Comparison of ENCODE assay signal across 7 mouse cellular contexts in the genomic region with DNA sequence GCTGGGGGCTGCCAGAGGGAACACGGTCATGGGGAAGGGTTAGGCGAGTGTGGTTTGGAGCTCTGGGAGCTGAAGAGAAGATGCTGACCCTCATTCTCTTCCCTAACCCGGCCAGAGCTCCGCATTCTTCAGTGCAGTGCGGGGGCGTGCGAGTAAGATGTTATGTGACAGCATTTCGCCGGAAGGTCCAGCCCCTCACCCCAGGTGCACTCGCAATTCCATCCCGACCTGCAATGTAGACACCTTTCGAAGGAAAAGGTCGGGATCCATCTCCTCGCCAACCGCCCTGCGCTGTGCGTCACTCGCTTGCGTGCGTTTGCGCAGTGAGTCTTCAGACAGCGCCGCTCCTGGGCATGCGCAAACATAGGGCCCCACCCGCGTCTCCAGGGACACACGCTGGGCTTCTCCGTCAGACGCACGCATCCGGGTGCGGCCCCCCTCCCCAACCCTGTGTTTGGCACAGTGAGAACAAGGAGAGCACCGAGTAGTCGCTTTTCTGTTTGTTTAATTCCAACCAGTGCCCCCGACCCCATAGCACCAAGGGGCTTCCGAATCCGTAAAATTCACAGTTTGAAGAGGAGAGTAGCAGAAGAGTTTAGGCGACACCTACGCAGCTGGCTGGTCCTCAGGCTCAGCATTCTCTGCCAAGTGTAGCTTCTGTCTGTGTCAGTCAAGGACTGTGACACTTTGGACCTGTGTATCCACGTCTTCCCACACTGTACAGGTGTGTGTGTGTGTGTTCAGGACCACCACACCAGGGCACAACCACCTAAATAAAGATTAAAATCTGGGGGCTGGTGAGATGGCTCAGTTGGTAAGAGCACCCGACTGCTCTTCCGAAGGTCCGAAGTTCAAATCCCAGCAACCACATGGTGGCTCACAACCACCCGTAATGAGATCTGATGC. TPM values are rescaled to one million over a fixed set of nuclear protein-coding genes. Genes with fewer than 3 reads are reported as not detected.
DNase-seq lines count a peak whose midpoint lies in the region; ATAC-seq and TF ChIP-seq lines count a peak whose summit lies in the region.

A gene (minus strand): TSS at position 314 of the 906 bp plus-strand sequence.

- no peaks in the 10 kb centered on the region for H3K4me1 ChIP-seq in embryonic facial prominence, embryonic 11.5 days (ENCODE audit: control insufficient read depth, insufficient read depth, low read length)
- peaks cover 14% of the 10 kb centered on the region for H3K4me1 ChIP-seq in kidney, adult 2 months (ENCODE audit: control insufficient read depth, insufficient read depth, low read length)
- peaks cover 23% of the 10 kb centered on the region for H3K4me1 ChIP-seq in limb, embryonic 12.5 days (replicated peaks)
- H3K4me1 ChIP-seq in midbrain, embryonic 15.5 days: peaks cover 41% of the 10 kb centered on the region
- H3K4me1 ChIP-seq in spleen, adult 2 months (ENCODE audit: control insufficient read depth, insufficient read depth, insufficient read length): peaks cover 8% of the 10 kb centered on the region; the same call in 1 of the 2 replicates

- H3K27me3 ChIP-seq in embryonic facial prominence, embryonic 11.5 days (ENCODE audit: control insufficient read depth, insufficient read depth, low read length): no peaks in the 10 kb centered on the region
- no peaks in the 10 kb centered on the region for H3K27me3 ChIP-seq in kidney, adult 2 months (replicated peaks; ENCODE audit: control insufficient read depth, insufficient read depth, low read length)
- H3K27me3 ChIP-seq in limb, embryonic 12.5 days: no peaks in the 10 kb centered on the region
- no peaks in the 10 kb centered on the region for H3K27me3 ChIP-seq in midbrain, embryonic 15.5 days (replicated peaks)
- no peaks in the 10 kb centered on the region for H3K27me3 ChIP-seq in spleen, adult 2 months (ENCODE audit: control insufficient read depth, insufficient read depth, low read length)

- H3K4me3 ChIP-seq in embryonic facial prominence, embryonic 11.5 days (ENCODE audit: low read depth, low read length): peak within 1 kb of the TSS; percentile 68
- peak within 1 kb of the TSS; percentile 82 for H3K4me3 ChIP-seq in kidney, adult 2 months (ENCODE audit: insufficient read depth, low read depth, low read length)
- H3K4me3 ChIP-seq in limb, embryonic 12.5 days (replicated peaks): peak within 1 kb of the TSS; percentile 56
- peak within 1 kb of the TSS; percentile 55 for H3K4me3 ChIP-seq in midbrain, embryonic 15.5 days
- H3K4me3 ChIP-seq in spleen, adult 2 months (ENCODE audit: extremely low read depth, insufficient read depth, insufficient read length): peak within 1 kb of the TSS; percentile 86

- no peaks in the 10 kb centered on the region for H3K9me3 ChIP-seq in embryonic facial prominence, embryonic 11.5 days (replicated peaks; ENCODE audit: control insufficient read depth, low read length)
- H3K9me3 ChIP-seq in limb, embryonic 12.5 days: no peaks in the 10 kb centered on the region
- no peaks in the 10 kb centered on the region for H3K9me3 ChIP-seq in midbrain, embryonic 15.5 days

- no peaks in the 10 kb centered on the region for H3K36me3 ChIP-seq in embryonic facial prominence, embryonic 11.5 days (replicated peaks; ENCODE audit: control insufficient read depth, insufficient read depth, low read depth, low read length)
- no peaks in the 10 kb centered on the region for H3K36me3 ChIP-seq in kidney, adult 2 months (ENCODE audit: control insufficient read depth, insufficient read depth, low read length)
- H3K36me3 ChIP-seq in limb, embryonic 12.5 days: peaks cover 26% of the 10 kb centered on the region
- no peaks in the 10 kb centered on the region for H3K36me3 ChIP-seq in midbrain, embryonic 15.5 days (replicated peaks)
- no peaks in the 10 kb centered on the region; the same call in 1 of the 2 replicates for H3K36me3 ChIP-seq in spleen, adult 2 months (ENCODE audit: control insufficient read depth, insufficient read depth, low read length)

- peak within 1 kb of the TSS; percentile 78 for H3K4me2 ChIP-seq in embryonic facial prominence, embryonic 11.5 days (ENCODE audit: low read depth, low read length)
- peak within 1 kb of the TSS; percentile 68 for H3K4me2 ChIP-seq in limb, embryonic 12.5 days
- H3K4me2 ChIP-seq in midbrain, embryonic 15.5 days: peak within 1 kb of the TSS; percentile 77

- peak; percentile 70 for ATAC-seq in embryonic facial prominence, embryonic 11.5 days (replicated peaks; ENCODE audit: insufficient number of reproducible peaks, low FRiP score, low TSS enrichment, low read depth)
- peak; percentile 67 for ATAC-seq in limb, embryonic 12.5 days (ENCODE audit: insufficient number of reproducible peaks, insufficient read depth, low FRiP score, low TSS enrichment, low read depth)
- ATAC-seq in midbrain, embryonic 15.5 days (replicated peaks): peak; percentile 89

- H3K9ac ChIP-seq in embryonic facial prominence, embryonic 11.5 days (replicated peaks; ENCODE audit: low read length): peak within 1 kb of the TSS; percentile 83
- peak within 1 kb of the TSS; percentile 73 for H3K9ac ChIP-seq in limb, embryonic 12.5 days (replicated peaks)
- peak within 1 kb of the TSS; percentile 73 for H3K9ac ChIP-seq in midbrain, embryonic 15.5 days

- peak within 1 kb of the TSS; percentile 63; the same call in 1 of the 2 replicates for H3K27ac ChIP-seq in embryonic facial prominence, embryonic 11.5 days (replicated peaks; ENCODE audit: low read depth, low read length)
- H3K27ac ChIP-seq in kidney, adult 2 months (ENCODE audit: insufficient read depth, low read depth, low read length): peak within 1 kb of the TSS; percentile 78
- H3K27ac ChIP-seq in limb, embryonic 12.5 days: peak within 1 kb of the TSS; percentile 81
- peak within 1 kb of the TSS; percentile 92 for H3K27ac ChIP-seq in midbrain, embryonic 15.5 days
- peak within 1 kb of the TSS; percentile 79 for H3K27ac ChIP-seq in spleen, adult 2 months (ENCODE audit: insufficient read depth, low read length)

- peak; percentile 97 for DNase-seq in adrenal gland, postnatal 14 days
- DNase-seq in embryonic facial prominence, embryonic 11.5 days (ENCODE audit: low spot score): peak; percentile 95
- DNase-seq in heart, adult 11 months: peak; percentile 100
- DNase-seq in kidney, adult 2 months: peak; percentile 98
- peak; percentile 88 to 97 for DNase-seq in spleen, adult 2 months (ENCODE audit: low read depth in 1 of 2, low spot score in 2 of 2)

- peak; percentile 99 for TF ChIP-seq POLR2A in kidney, adult 2 months (IDR thresholded peaks at IDR 0.05; ENCODE audit: low read depth, low read length)
- peak; percentile 92 for TF ChIP-seq POLR2A in spleen, adult 2 months (IDR thresholded peaks at IDR 0.05; ENCODE audit: low read depth, low read length)

- TF ChIP-seq CTCF in kidney, adult 2 months (conservative IDR thresholded peaks at IDR 0.05; ENCODE audit: insufficient read depth, insufficient read length, low read depth, low read length): no peak
- TF ChIP-seq CTCF in spleen, adult 2 months (IDR thresholded peaks at IDR 0.05; ENCODE audit: extremely low read depth, insufficient read depth, insufficient read length, insufficient replicate concordance): no peak

- 5% methylated on average over 43 of the region's 44 CpGs for WGBS in embryonic facial prominence, embryonic 11.5 days
- 4% methylated on average over 44 of the region's 44 CpGs for WGBS in kidney, adult 2 months
- 5% methylated on average over 44 of the region's 44 CpGs for WGBS in limb, embryonic 12.5 days
- WGBS in midbrain, embryonic 15.5 days: 4% methylated on average over 44 of the region's 44 CpGs
- WGBS in spleen, adult 2 months: 5% methylated on average over 44 of the region's 44 CpGs

RNA-seq across cellular contexts. Expression of the gene that starts here (rescaled TPM):
- total RNA-seq in adrenal gland, postnatal 14 days (2021): 26.7 and 34.9 TPM in 2 replicates
- polyA plus RNA-seq in embryonic facial prominence, embryonic 11.5 days (2014; fragmentation: Nextera tagmentation; extraction: Ambion mirVana): 22.8 and 23.5 TPM in 2 replicates
- polyA plus RNA-seq in kidney, adult 2 months (2012; rRNA removed): 66.5 and 67.4 TPM in 2 replicates
- polyA plus RNA-seq in limb, embryonic 12.5 days (2016; fragmentation: Nextera tagmentation; extraction: Ambion mirVana): 31.8 and 32.5 TPM in 2 replicates
- polyA plus RNA-seq in midbrain, embryonic 15.5 days (2015; fragmentation: Nextera tagmentation; extraction: Ambion mirVana): 27.0 and 33.0 TPM in 2 replicates
- 28.3 and 31.3 TPM in 2 replicates for polyA plus RNA-seq in spleen, adult 2 months (2012; rRNA removed)

Comparison
In these comparisons a context has a peak if more than half of its experiments do, and no peak if none do; other contexts are left out.
1. Peak in every context shown above with its lines: DNase-seq, ATAC-seq, H3K4me3 ChIP-seq and H3K27ac ChIP-seq.